Mouse (Mus musculus) limb, embryonic 12.5 days (tissue): ENCODE results near the gene Tex52. TPM values are rescaled to one million over a fixed set of nuclear protein-coding genes. Genes with fewer than 3 reads are reported as not detected.
A peak's percentile ranks its signal among the peaks of the same experiment; 100 is the strongest.

Experiments
- ATAC-seq: fragments of 200-750 bp; cut with Nextera tagmentation; 2 replicates; pipeline ENCODE4 v1.8.0; 2017; ENCODE audit warnings: low read depth, moderate TSS enrichment; ENCODE audit not compliant: insufficient number of reproducible peaks, insufficient read depth, low FRiP score, low TSS enrichment
- H3K27ac ChIP-seq: fragments of 300-500 bp; sonication (generic); 2 replicates; pipeline ENCODE4 v1.5.1; 2016; ENCODE audit warnings: mild to moderate bottlenecking, moderate library complexity
- H3K27me3 ChIP-seq: fragments of 300-500 bp; sonication (generic); 2 replicates; pipeline ENCODE4 v1.6.1; 2016; ENCODE audit warnings: mild to moderate bottlenecking, moderate library complexity
- H3K36me3 ChIP-seq: fragments of 300-500 bp; sonication (generic); 2 replicates; pipeline ENCODE4 v1.6.1; 2016; ENCODE audit warnings: mild to moderate bottlenecking, moderate library complexity
- H3K4me1 ChIP-seq: fragments of 300-500 bp; sonication (generic); replicated peaks from 2 replicates; pipeline ENCODE4 v1.6.1; 2016
- H3K4me2 ChIP-seq: fragments of 300-500 bp; sonication (generic); 2 replicates; pipeline ENCODE4 v1.6.1; 2016; ENCODE audit warnings: mild to moderate bottlenecking, moderate library complexity
- H3K4me3 ChIP-seq: fragments of 300-500 bp; sonication (generic); replicated peaks from 2 replicates; pipeline ENCODE4 v1.5.1; 2016; ENCODE audit warnings: mild to moderate bottlenecking
- H3K9ac ChIP-seq: fragments of 300-500 bp; sonication (generic); replicated peaks from 2 replicates; pipeline ENCODE4 v1.6.1; 2016; ENCODE audit warnings: mild to moderate bottlenecking, moderate library complexity
- H3K9me3 ChIP-seq: fragments of 300-500 bp; sonication (generic); 2 replicates; pipeline ENCODE4 v1.6.1; 2016; ENCODE audit warnings: mild to moderate bottlenecking, moderate library complexity
- WGBS: fragments of 180-500 bp; shearing (Covaris S2); methylation state at CpG from one replicate; pipeline ENCODE4 v1.1.7; 2016; 5-methylcytosine and 5-hydroxymethylcytosine counted together
- polyA plus RNA-seq: library from polyadenylated mRNA; unstranded; fragments of >200 nt; fragmentation: Nextera tagmentation; extraction: Ambion mirVana; gene quantifications from 2 replicates; pipeline ENCODE4 v1.2.1, GENCODE M21; 2016

Gene Tex52
- polyA plus RNA-seq, 1 experiment from 2014 or later, result 0.74 TPM

- Histone ChIP-seq H3K4me3 (no peak overlapping the region), H3K4me2 (no peak overlapping the region), H3K36me3 (peaks cover 90% of the 10 kb centered on the region), H3K4me1 (no peaks in the 10 kb centered on the region), H3K27ac (no peak overlapping the region), H3K9ac (no peak overlapping the region), H3K27me3 (no peaks in the 10 kb centered on the region), H3K9me3 (no peaks in the 10 kb centered on the region)
- 0 out of 2 replicates have a peak, but pooled peaks have one; percentile 7 for ATAC-seq
- 97% methylated on average over 13 of the region's 13 CpGs for WGBS
Measured at GRCm38 (mm10) chr6:128410305-128410704, 35.0 kb downstream of the Tex52 start.

DNA sequence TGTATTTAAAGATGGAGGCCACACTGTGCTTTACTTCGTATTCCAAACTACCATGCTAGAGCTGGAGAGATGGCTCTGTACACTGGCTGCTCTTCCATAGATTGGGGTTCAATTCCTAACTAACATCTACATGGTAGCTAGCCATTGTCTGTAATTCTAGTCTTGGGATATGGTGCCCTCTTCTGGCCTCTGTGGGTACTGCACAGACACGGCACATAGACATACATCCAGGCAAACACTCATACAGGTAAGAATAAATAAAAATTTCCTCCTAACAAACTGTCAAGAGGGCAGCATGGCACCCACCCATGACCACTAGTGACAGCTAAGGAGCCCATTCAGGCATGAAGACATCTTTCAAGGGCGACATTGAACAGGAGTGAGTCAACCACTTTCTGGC, 35.9 kb downstream of the Tex52 start:
- H3K36me3 ChIP-seq, result peaks cover 91% of the 10 kb centered on the region
- no peak overlapping the region for H3K4me2 ChIP-seq
- H3K4me1 ChIP-seq, result no peaks in the 10 kb centered on the region
- H3K9me3 ChIP-seq, result no peaks in the 10 kb centered on the region
- 20% methylated on average over 3 of the region's 3 CpGs for WGBS
- H3K4me3 ChIP-seq, result no peak overlapping the region
- no peak overlapping the region for H3K27ac ChIP-seq
- H3K9ac ChIP-seq, result no peak overlapping the region
- no peaks in the 10 kb centered on the region for H3K27me3 ChIP-seq
- no peak for ATAC-seq

DNA sequence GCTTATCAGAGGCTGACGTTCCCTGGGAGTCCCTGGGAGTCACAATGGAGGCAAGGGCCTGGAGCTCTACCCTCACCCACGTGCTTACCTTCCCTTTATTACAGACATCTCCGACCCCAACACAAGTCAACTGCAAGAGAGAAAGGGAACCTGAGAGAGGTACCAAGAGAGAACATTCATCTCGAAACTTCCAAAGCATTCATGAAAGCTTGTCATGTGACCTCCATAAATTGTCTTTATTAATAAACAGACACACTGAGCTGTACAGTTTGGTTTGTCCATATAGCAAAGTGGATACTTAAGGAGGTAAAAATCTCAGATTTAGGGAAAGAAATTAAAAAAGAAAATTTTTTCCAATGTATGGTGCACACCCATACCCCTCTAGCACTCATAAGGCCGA, 40.9 kb downstream of the Tex52 start:
- no peak overlapping the region for H3K4me3 ChIP-seq
- no peaks in the 10 kb centered on the region; the same call in 1 of the 2 replicates for H3K4me1 ChIP-seq
- H3K9me3 ChIP-seq, result no peaks in the 10 kb centered on the region
- no peak overlapping the region for H3K4me2 ChIP-seq
- no peak for ATAC-seq
- H3K27ac ChIP-seq, result no peak overlapping the region
- no peak overlapping the region for H3K9ac ChIP-seq
- H3K27me3 ChIP-seq, result no peaks in the 10 kb centered on the region
- 89% methylated on average over 5 of the region's 5 CpGs for WGBS
- H3K36me3 ChIP-seq, result peaks cover 56% of the 10 kb centered on the region

- Histone ChIP-seq H3K4me1 (no peaks in the 10 kb centered on the region; the same call in 1 of the 2 replicates), H3K36me3 (peaks cover 36% of the 10 kb centered on the region), H3K4me3 (no peak overlapping the region), H3K27me3 (no peaks in the 10 kb centered on the region), H3K4me2 (no peak overlapping the region), H3K9ac (no peak overlapping the region), H3K27ac (no peak overlapping the region), H3K9me3 (no peaks in the 10 kb centered on the region)
- ATAC-seq, result no peak
- 85% methylated on average over 1 of the region's 1 CpGs for WGBS
Measured at GRCm38 (mm10) chr6:128418076-128418475, 42.8 kb downstream of the Tex52 start.

GRCm38 (mm10) chr6:128421036-128421435, 45.8 kb downstream of the Tex52 start:
- no peak for ATAC-seq
- H3K27ac ChIP-seq, result no peak overlapping the region

GRCm38 (mm10) chr6:128421480-128421879, 46.2 kb downstream of the Tex52 start:
- ATAC-seq, result no peak
- H3K4me1 ChIP-seq, result peaks cover 4% of the 10 kb centered on the region
- no peak overlapping the region for H3K9ac ChIP-seq
- peaks cover 15% of the 10 kb centered on the region; the same call in 1 of the 2 replicates for H3K36me3 ChIP-seq
- H3K4me2 ChIP-seq, result no peak overlapping the region
- whole genome bisulfite sequencing, result 88% methylated on average over 3 of the region's 3 CpGs
- no peaks in the 10 kb centered on the region for H3K27me3 ChIP-seq
- no peak overlapping the region for H3K27ac ChIP-seq
- H3K9me3 ChIP-seq, result no peaks in the 10 kb centered on the region
- no peak overlapping the region for H3K4me3 ChIP-seq

More at GRCm38 (mm10) chr6:128421036-128421435, 45.8 kb downstream of the Tex52 start:
- Histone ChIP-seq H3K4me3 (no peak overlapping the region), H3K36me3 (peaks cover 16% of the 10 kb centered on the region; the same call in 1 of the 2 replicates), H3K4me2 (no peak overlapping the region), H3K4me1 (peaks cover 4% of the 10 kb centered on the region), H3K9me3 (no peaks in the 10 kb centered on the region), H3K27me3 (no peaks in the 10 kb centered on the region), H3K9ac (no peak overlapping the region)
- WGBS, result 87% methylated on average over 2 of the region's 2 CpGs

DNA sequence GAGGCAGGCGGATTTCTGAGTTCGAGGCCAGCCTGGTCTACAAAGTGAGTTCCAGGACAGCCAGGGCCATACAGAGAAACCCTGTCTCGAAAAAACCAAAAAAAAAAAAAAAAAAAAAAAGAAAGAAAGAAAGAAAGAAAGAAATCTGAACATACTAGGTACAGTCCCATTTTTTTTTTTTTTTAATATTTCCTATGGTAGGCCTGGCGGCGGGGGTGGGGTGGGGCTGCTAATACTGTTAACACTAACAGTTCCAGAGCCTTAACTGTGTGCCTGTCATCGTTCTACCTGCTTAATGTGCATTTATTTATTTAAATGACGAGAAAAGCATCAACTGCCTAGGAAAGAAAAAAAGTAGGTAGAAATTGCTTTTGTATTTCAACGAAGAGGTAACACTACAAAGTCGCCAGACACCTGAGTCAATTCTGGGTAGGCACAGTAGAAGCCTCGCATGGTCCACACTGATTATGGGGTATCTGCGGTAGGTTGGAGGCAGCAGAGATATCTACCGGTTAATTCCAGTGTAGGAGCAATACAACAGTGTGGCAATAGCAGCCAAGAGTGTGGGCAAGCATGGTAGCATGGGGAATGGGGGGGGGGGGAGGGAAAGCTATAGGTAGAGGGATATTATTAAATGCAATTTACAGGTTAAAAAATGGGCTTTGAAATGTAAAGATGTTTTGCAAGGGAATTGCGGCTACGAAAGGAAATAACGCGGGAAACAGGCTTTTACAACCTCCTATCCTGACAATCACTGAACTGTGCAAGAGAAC, 48.4 kb downstream of the Tex52 start:
- no peak for ATAC-seq
- Histone ChIP-seq H3K9me3 (no peaks in the 10 kb centered on the region), H3K4me2 (peak overlapping the region; percentile 72), H3K4me3 (peak overlapping the region; percentile 52), H3K27ac (peak overlapping the region; percentile 95), H3K4me1 (peaks cover 4% of the 10 kb centered on the region), H3K27me3 (no peaks in the 10 kb centered on the region), H3K9ac (peak overlapping the region; percentile 71), H3K36me3 (peaks cover 22% of the 10 kb centered on the region)
- WGBS, result 49% methylated on average over 16 of the region's 16 CpGs

DNA sequence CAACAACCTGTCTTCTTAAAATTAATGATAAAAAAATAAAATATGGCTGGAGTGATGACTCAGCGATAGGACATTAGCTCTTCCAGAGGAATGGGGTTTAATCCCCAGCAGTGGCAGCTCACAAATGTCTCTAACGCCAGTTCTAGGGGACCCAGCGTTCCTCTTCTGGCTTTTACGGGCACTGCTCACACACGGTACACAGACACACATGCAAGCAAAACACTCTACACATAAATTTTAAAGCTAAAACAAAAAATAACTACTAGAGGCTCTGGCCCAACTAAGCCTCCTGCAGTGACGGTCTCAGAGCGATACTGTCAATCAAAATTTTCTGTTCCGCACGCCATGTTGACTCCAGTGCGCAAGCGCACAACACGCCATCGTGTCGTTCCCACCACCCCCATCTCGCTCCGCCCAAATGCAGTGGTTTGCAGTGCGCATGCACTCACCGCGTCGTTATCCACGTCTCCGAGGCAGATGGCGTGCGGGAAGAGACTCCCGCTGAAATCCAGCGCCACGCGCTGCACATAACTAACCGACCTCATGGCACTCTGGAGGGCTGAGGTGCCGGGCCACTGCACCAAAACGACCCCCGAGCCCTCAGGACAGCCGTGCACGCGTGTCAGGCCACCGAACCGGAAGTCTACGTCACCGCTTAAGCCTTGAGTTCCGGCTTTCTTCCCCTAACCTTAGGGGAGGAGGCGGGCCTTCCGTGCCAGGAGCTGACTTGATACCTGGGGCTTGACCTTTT, 49.2 kb downstream of the Tex52 start, which contains the start of gene Itfg2:
TSS of gene Itfg2 (minus strand) at position 663 of the 751 bp plus-strand sequence.
- WGBS, result under 1% methylated on average over 42 of the region's 42 CpGs
- Histone ChIP-seq H3K27ac (peak within 1 kb of the TSS; percentile 95), H3K9ac (peak within 1 kb of the TSS; percentile 71), H3K4me1 (peaks cover 4% of the 10 kb centered on the region), H3K27me3 (no peaks in the 10 kb centered on the region), H3K4me3 (peak within 1 kb of the TSS; percentile 52), H3K9me3 (no peaks in the 10 kb centered on the region), H3K36me3 (peaks cover 28% of the 10 kb centered on the region), H3K4me2 (peak within 1 kb of the TSS; percentile 72)
- peak; percentile 93 for ATAC-seq

DNA sequence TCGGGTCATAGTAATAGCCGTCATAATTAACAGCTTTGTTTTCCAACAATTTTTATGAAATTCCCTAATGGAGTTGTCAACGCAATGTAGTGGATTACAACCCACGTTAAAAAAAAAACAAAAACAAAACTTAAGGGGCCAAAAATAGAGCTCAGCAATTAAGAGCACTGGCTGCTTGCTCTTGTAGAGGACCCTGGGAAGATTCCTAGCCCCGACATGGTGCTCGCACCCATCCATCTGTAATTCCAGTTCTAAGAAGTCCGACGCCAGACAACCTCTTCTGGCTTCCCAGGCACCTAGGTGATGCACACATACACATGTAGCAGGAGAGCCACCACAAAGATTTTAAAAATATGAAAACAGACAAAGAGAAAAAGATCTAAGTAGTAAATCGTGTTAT, 49.8 kb downstream of the Tex52 start:
- Histone ChIP-seq H3K27me3 (no peaks in the 10 kb centered on the region), H3K4me2 (peak overlapping the region; percentile 72), H3K4me3 (peak overlapping the region; percentile 52), H3K36me3 (peaks cover 30% of the 10 kb centered on the region), H3K4me1 (peaks cover 4% of the 10 kb centered on the region), H3K9me3 (no peaks in the 10 kb centered on the region), H3K9ac (peak overlapping the region; percentile 71), H3K27ac (peak overlapping the region; percentile 95)
- WGBS, result 17% methylated on average over 9 of the region's 9 CpGs
- ATAC-seq, result no peak

DNA sequence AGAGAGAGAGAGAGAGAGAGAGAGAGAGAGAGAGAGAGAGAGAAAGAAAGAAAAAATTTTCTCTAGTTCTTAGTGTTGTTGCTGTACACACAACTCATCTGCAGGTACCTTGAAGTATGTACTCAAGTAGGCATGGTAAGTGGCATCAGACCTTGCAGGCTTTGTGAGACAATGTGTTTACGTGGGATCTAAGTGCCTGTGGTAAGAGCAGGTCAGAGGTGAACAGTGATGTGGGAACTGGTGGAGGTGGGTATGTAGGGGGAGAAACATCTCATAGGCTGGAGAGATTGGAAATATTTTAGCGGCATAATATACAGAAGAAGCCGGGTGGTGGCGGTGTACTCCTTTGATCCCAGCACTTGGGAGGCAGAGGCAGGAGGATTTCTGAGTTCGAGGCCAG, 52.3 kb downstream of the Tex52 start:
- H3K27ac ChIP-seq, result no peak overlapping the region
- no peaks in the 10 kb centered on the region for H3K9me3 ChIP-seq
- no peak overlapping the region for H3K9ac ChIP-seq
- 92% methylated on average over 5 of the region's 5 CpGs for WGBS
- peaks cover 4% of the 10 kb centered on the region for H3K4me1 ChIP-seq
- peaks cover 51% of the 10 kb centered on the region for H3K36me3 ChIP-seq
- no peak for ATAC-seq
- H3K4me3 ChIP-seq, result no peak overlapping the region
- no peaks in the 10 kb centered on the region for H3K27me3 ChIP-seq
- H3K4me2 ChIP-seq, result no peak overlapping the region

DNA sequence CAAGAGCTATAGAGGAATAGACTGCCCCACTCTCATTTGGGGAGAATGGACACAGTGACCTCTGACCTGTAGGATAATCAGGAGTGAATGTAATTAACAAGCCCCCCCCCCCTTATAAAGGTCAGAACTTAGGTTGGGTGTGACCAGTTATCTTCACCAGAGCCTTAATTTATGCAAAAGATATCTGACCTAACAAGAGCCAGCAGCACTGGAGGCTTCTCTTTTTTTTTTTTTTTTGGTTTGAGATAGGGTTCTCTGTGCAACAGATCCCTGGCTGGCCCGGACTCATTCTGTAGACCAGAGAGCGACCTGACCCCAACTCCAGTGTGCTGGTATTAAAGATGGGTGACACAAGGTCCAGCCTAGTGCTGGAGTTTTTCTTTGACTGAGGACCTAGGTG, 54.0 kb downstream of the Tex52 start:
- Histone ChIP-seq H3K4me1 (no peaks in the 10 kb centered on the region), H3K4me2 (no peak overlapping the region), H3K4me3 (no peak overlapping the region), H3K9me3 (no peaks in the 10 kb centered on the region), H3K27me3 (no peaks in the 10 kb centered on the region), H3K27ac (no peak overlapping the region), H3K36me3 (peaks cover 68% of the 10 kb centered on the region), H3K9ac (no peak overlapping the region)
- WGBS, result 94% methylated on average over 2 of the region's 2 CpGs
- no peak for ATAC-seq
